Mouse (Mus musculus) hindbrain, embryonic 10.5 days (tissue): ENCODE measurements around the gene Gm595. TPM values are rescaled to one million over a fixed set of nuclear protein-coding genes. Genes with fewer than 3 reads are reported as not detected.

Experiments
- DNase-seq: peaks from one replicate; pipeline ENCODE4 v3.0.0-alpha.2; 2017; ENCODE audit warnings: low spot score
- H3K27ac ChIP-seq: fragments of 300-500 bp; sonication (generic); 2 replicates; pipeline ENCODE4 v1.5.1; 2016; ENCODE audit warnings: mild to moderate bottlenecking, moderate library complexity
- H3K27me3 ChIP-seq: fragments of 300-500 bp; sonication (generic); 2 replicates; pipeline ENCODE4 v1.6.1; 2016; ENCODE audit warnings: mild to moderate bottlenecking; ENCODE audit not compliant: poor library complexity, insufficient read depth, severe bottlenecking
- H3K36me3 ChIP-seq: fragments of 300-500 bp; sonication (generic); 2 replicates; pipeline ENCODE4 v1.6.1; 2016; ENCODE audit warnings: mild to moderate bottlenecking, moderate library complexity
- H3K4me1 ChIP-seq: fragments of 300-500 bp; sonication (generic); replicated peaks from 2 replicates; pipeline ENCODE4 v1.6.1; 2016; ENCODE audit warnings: mild to moderate bottlenecking
- H3K4me3 ChIP-seq: fragments of 300-500 bp; sonication (generic); 2 replicates; pipeline ENCODE4 v1.5.1; 2016; ENCODE audit warnings: mild to moderate bottlenecking, moderate library complexity
- H3K9me3 ChIP-seq: fragments of 300-500 bp; sonication (generic); 2 replicates; pipeline ENCODE4 v1.6.1; 2016; ENCODE audit warnings: mild to moderate bottlenecking, moderate library complexity
- WGBS: fragments of 180-500 bp; shearing (Covaris S2); methylation state at CpG from one replicate; pipeline ENCODE4 v1.1.7; 2016; 5-methylcytosine and 5-hydroxymethylcytosine counted together
- polyA plus RNA-seq: library from polyadenylated mRNA; unstranded; fragments of >200 nt; fragmentation: Nextera tagmentation; extraction: Ambion mirVana; gene quantifications from 2 replicates; pipeline ENCODE4 v1.2.1, GENCODE M21; 2016

Gm595 gene
- not detected in 2 replicates for polyA plus RNA-seq

DNA sequence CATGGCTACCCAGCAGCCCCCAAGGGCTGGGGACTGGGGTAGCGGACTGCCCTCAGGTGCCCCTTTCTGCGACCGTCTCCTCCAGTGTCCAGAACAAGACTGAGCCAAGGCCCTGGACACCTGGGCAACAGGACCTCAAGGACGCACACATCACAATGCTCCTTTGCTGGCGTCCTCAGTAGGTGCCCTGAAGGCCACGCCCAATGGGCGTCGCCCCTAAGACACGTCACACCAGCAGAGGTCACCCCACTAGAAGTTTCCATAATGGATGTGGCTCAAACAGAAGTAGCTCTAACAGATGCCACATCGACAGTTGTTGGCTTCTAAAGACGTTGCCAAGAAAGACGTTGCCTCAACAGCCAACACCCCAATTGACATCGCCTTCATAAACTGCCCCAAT is at the start of gene Gm595:
Gene Gm595, minus strand, starts transcription at position 101 of the 400 bp plus-strand sequence.
- Histone ChIP-seq H3K36me3 (no peaks in the 10 kb centered on the region), H3K4me3 (no peak within 1 kb of the TSS), H3K27me3 (no peaks in the 10 kb centered on the region), H3K9me3 (no peaks in the 10 kb centered on the region), H3K27ac (no peak within 1 kb of the TSS), H3K4me1 (no peaks in the 10 kb centered on the region)
- DNase-seq: no peak
- WGBS: 85% methylated on average over 13 of the region's 13 CpGs

DNA sequence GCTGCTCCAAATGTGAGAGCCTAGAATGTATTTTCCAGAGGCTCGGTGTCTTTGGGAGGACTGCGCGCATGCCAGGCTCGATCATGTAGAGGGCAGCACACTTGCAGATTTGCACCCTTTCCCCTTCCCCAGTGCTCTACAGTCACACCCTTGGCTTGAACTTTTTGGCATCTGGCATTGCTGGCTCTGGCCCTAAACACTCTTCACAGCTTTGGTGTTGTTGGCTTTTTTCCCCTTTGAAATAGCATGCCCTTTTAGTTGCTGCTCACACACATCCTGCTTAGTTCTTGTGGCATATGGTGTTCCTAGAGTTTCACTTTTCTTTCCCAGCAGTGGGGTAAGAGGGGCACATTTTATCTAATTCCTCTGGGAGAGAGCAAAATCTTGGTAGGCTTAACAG is 30.9 kb upstream of the Gm595 start:
- no peaks in the 10 kb centered on the region for H3K27me3 ChIP-seq
- H3K27ac ChIP-seq: no peak overlapping the region
- H3K4me3 ChIP-seq: no peak overlapping the region
- H3K9me3 ChIP-seq: no peaks in the 10 kb centered on the region
- H3K36me3 ChIP-seq: no peaks in the 10 kb centered on the region
- 84% methylated on average over 4 of the region's 4 CpGs for WGBS
- no peak for DNase-seq
- H3K4me1 ChIP-seq: no peaks in the 10 kb centered on the region

DNA sequence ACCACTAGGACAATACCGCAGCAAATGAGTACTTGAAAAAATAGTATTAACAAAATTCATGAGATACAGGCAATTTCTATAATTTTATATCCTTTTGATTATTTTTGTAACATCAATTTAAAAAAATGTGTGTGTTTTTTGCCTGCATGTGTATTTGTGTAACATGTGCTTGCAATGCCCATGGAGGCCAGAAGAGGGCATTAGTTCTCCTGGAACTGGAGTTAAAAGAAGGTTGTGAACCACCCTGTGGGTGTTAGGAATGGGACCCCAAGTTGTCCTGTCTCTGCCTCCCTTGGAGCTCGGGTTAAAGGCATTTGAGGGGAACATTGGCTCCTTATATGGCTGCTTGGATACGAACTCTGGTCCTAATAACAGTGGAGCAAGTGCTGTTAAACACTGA is 26.2 kb upstream of the Gm595 start:
- Histone ChIP-seq H3K27me3 (no peaks in the 10 kb centered on the region), H3K27ac (no peak overlapping the region), H3K9me3 (no peaks in the 10 kb centered on the region), H3K4me1 (no peaks in the 10 kb centered on the region), H3K4me3 (no peak overlapping the region), H3K36me3 (no peaks in the 10 kb centered on the region)
- no peak for DNase-seq
- WGBS: 81% methylated on average over 3 of the region's 3 CpGs

DNA sequence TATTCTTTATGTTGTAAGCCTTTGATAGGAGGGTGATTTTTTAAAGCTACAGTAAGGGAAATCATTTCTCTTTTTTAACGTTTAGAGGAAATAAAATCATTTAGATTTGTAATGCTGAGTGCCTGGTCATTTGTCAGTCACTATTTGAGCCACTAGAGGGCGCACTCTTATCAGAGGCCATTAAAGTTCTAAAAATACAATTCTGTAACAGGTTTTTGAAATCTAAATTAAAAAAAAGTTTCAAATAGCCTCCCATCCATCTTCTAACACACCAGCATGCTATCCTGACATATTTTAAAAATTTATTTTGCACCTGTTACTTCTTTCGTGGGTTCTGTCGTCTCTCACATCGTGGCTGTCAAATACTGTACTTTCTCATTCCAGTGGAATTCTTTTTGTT is 22.0 kb upstream of the Gm595 start:
- H3K27ac ChIP-seq: no peak overlapping the region
- H3K9me3 ChIP-seq: no peaks in the 10 kb centered on the region
- H3K36me3 ChIP-seq: no peaks in the 10 kb centered on the region
- H3K4me1 ChIP-seq: 0 out of 2 replicates have a peak, but pooled peaks cover 3% of the 10 kb centered on the region
- no peaks in the 10 kb centered on the region for H3K27me3 ChIP-seq
- no peak for DNase-seq
- WGBS: 61% methylated on average over 5 of the region's 5 CpGs
- no peak overlapping the region for H3K4me3 ChIP-seq

DNA sequence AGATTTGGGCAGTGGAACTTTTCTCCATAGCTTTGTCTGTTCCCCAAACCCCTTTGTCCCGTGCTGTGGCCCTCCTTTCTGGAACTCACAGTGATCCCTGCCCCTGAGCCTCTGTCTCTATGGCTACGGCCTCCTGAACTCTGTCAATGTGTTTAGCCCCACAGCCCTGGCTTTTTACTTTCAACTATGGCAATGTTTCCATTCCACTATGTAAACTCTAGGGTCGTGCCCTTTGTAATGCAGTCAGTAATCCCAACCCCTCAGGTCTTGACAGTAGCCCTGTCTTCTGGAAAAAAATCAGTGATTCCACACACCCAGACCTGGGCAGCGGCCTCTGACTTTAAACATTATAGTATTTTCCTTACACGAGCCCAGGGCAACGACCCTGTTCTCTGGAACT is 19.3 kb upstream of the Gm595 start:
- Histone ChIP-seq H3K36me3 (no peaks in the 10 kb centered on the region), H3K27me3 (no peaks in the 10 kb centered on the region), H3K4me1 (0 out of 2 replicates have a peak, but pooled peaks cover 3% of the 10 kb centered on the region), H3K9me3 (no peaks in the 10 kb centered on the region), H3K27ac (no peak overlapping the region), H3K4me3 (no peak overlapping the region)
- 39% methylated on average over 6 of the region's 6 CpGs for WGBS
- DNase-seq: peak; percentile 9

DNA sequence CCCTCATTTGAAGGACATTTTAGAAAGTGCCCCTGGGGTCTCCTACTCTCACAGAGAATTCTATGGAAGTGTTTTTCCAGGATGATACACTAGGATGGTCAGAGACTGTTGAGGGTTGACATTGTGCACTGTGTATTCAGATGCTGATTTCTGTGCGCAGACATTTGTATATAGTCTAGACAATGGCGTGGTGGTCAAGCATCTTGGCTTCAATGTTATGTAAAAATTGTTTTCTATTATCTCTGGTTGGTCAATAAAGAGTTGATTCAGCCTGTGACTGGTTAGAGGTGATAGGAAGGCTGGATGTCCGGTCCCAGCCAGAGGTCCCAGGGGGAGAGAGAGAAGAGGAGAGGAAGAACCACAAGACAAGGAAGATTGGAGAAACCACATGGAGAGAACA is 16.4 kb upstream of the Gm595 start:
- Histone ChIP-seq H3K27me3 (no peaks in the 10 kb centered on the region), H3K36me3 (no peaks in the 10 kb centered on the region), H3K4me1 (0 out of 2 replicates have a peak, but pooled peaks cover 3% of the 10 kb centered on the region), H3K9me3 (no peaks in the 10 kb centered on the region), H3K27ac (no peak overlapping the region), H3K4me3 (no peak overlapping the region)
- 82% methylated on average over 3 of the region's 3 CpGs for WGBS
- no peak for DNase-seq

DNA sequence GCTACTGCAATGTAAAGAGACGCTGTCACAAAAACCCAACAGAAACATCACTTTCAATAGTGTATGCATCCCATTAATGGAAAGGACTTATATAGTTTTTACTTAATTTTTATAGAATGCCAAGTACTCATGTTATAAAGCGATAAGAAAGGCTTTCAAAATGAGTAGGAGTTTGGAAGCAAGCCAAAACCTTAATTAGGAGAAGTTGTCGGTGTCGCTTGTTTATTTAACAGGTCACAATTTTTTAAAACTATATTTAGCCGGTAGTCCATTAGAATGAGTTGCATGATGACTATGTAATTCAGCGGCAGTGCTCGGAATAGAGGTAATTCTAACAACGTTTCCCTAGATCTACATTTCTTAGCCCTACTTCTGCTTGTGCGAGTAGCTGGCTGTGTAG is 12.7 kb upstream of the Gm595 start:
- Histone ChIP-seq H3K27ac (no peak overlapping the region), H3K36me3 (no peaks in the 10 kb centered on the region), H3K4me3 (no peak overlapping the region), H3K4me1 (no peaks in the 10 kb centered on the region), H3K27me3 (no peaks in the 10 kb centered on the region), H3K9me3 (no peaks in the 10 kb centered on the region)
- 92% methylated on average over 9 of the region's 9 CpGs for WGBS
- no peak for DNase-seq

DNA sequence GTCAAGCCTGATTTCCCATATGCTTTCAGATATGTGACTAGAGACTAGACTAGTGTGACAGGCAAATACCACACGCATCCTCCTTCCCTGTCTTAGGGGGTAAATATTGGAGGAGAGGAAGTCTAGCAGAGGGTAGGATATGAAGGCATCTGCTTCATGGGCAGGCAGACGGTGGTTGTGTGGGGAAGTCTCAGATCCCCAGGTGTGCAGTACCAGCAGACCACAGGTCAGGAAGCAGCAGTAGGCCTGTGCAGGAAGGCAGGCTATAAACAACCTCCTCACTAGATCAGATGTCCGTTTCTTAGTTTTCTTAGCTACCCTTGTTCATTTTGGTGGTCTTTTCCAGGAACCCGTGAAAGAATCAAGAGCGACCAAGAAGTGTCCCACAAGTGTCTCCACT is 7.1 kb upstream of the Gm595 start:
- Histone ChIP-seq H3K27ac (no peak overlapping the region), H3K4me1 (no peaks in the 10 kb centered on the region), H3K36me3 (no peaks in the 10 kb centered on the region), H3K27me3 (no peaks in the 10 kb centered on the region), H3K4me3 (no peak overlapping the region), H3K9me3 (no peaks in the 10 kb centered on the region)
- 89% methylated on average over 5 of the region's 5 CpGs for WGBS
- DNase-seq: no peak

Other genes with a start within 250 kb of the Gm595 start
- gene Gpr119, start 203.2 kb downstream of the Gm595 start, polyA plus RNA-seq: not detected in 2 replicates
- 19.4 and 24.3 TPM in 2 replicates for gene Rbmx2, start 182.7 kb downstream of the Gm595 start, polyA plus RNA-seq